Mouse (Mus musculus) liver, embryonic 16.5 days (tissue): ENCODE data around the gene Oxld1. TPM values are rescaled to one million over a fixed set of nuclear protein-coding genes. Genes with fewer than 3 reads are reported as not detected.
A peak's percentile ranks its signal among the peaks of the same experiment; 100 is the strongest.

Experiments used
- ATAC-seq: fragments of 200-750 bp; cut with Nextera tagmentation; 2 replicates; pipeline ENCODE4 v1.8.0; 2017; ENCODE audit warnings: low read depth, mild to moderate bottlenecking, moderate number of reproducible peaks, moderate library complexity
- H3K27ac ChIP-seq: fragments of 300-500 bp; sonication (generic); 2 replicates; pipeline ENCODE4 v1.5.1; 2014; ENCODE audit warnings: mild to moderate bottlenecking, low read length
- H3K27me3 ChIP-seq: fragments of 300-500 bp; sonication (generic); 2 replicates; pipeline ENCODE4 v1.6.1; 2014; ENCODE audit warnings: low read depth, low read length, mixed read lengths; ENCODE audit not compliant: control insufficient read depth, insufficient read depth
- H3K36me3 ChIP-seq: fragments of 300-500 bp; sonication (generic); 2 replicates; pipeline ENCODE4 v1.6.1; 2014; ENCODE audit warnings: mild to moderate bottlenecking; ENCODE audit not compliant: control insufficient read depth, insufficient read depth
- H3K4me1 ChIP-seq: fragments of 300-500 bp; sonication (generic); 2 replicates; pipeline ENCODE4 v1.6.1; 2014; ENCODE audit warnings: low read depth, low read length, mixed read lengths; ENCODE audit not compliant: control insufficient read depth
- H3K4me2 ChIP-seq: fragments of 300-500 bp; sonication (generic); 2 replicates; pipeline ENCODE4 v1.6.1; 2014; ENCODE audit warnings: low read depth, low read length, mixed read lengths
- H3K4me3 ChIP-seq: fragments of 300-500 bp; sonication (generic); 2 replicates; pipeline ENCODE4 v1.5.1; 2014; ENCODE audit warnings: low read depth, mild to moderate bottlenecking, low read length
- H3K9ac ChIP-seq: fragments of 300-500 bp; sonication (generic); 2 replicates; pipeline ENCODE4 v1.6.1; 2014; ENCODE audit warnings: low read depth, low read length
- H3K9me3 ChIP-seq: fragments of 300-500 bp; sonication (generic); replicated peaks from 2 replicates; pipeline ENCODE4 v1.6.1; 2016; ENCODE audit warnings: low read length; ENCODE audit not compliant: control insufficient read depth
- whole genome bisulfite sequencing: fragments of 180-500 bp; shearing (Covaris S2); extraction: QIAGEN DNeasy Blood & Tissue Kit; methylation state at CpG from one replicate; pipeline ENCODE4 v1.1.7; 2014; ENCODE audit not compliant: insufficient replicate concordance; 5-methylcytosine and 5-hydroxymethylcytosine counted together
- polyA plus RNA-seq: library from polyadenylated mRNA; unstranded; fragments of >200 nt; fragmentation: Nextera tagmentation; extraction: Ambion mirVana; gene quantifications from 2 replicates; pipeline ENCODE4 v1.2.1, GENCODE M21; 2015

The Oxld1 gene
- polyA plus RNA-seq, 1 experiment from 2014 or later, result 9.1 TPM

- no peaks in the 10 kb centered on the region for H3K36me3 ChIP-seq
- no peak for ATAC-seq
- no peak overlapping the region for H3K4me3 ChIP-seq
- no peak overlapping the region for H3K4me2 ChIP-seq
- H3K27ac ChIP-seq, result no peak overlapping the region
- WGBS, result 50% methylated on average over 6 of the region's 6 CpGs
- no peak overlapping the region for H3K9ac ChIP-seq
- no peaks in the 10 kb centered on the region for H3K4me1 ChIP-seq
- no peaks in the 10 kb centered on the region for H3K9me3 ChIP-seq
- H3K27me3 ChIP-seq, result no peaks in the 10 kb centered on the region
These were observed 13.8 kb downstream of the Oxld1 start for GRCm38 (mm10) chr11:120444106-120444505.

- Histone ChIP-seq H3K27me3 (no peaks in the 10 kb centered on the region), H3K36me3 (no peaks in the 10 kb centered on the region), H3K9me3 (no peaks in the 10 kb centered on the region), H3K4me3 (no peak overlapping the region), H3K9ac (no peak overlapping the region), H3K27ac (no peak overlapping the region), H3K4me1 (no peaks in the 10 kb centered on the region), H3K4me2 (no peak overlapping the region)
- ATAC-seq, result no peak
- 67% methylated on average over 3 of the region's 3 CpGs for WGBS
These were observed 15.0 kb downstream of the Oxld1 start for GRCm38 (mm10) chr11:120442765-120443280.

GRCm38 (mm10) chr11:120442344-120442743 lies 15.5 kb downstream of the Oxld1 start, which contains the start of gene Tspan10:
Gene Tspan10 (plus strand): TSS chr11:120442644.
- H3K4me2 ChIP-seq, result no peak within 1 kb of the TSS
- H3K27me3 ChIP-seq, result no peaks in the 10 kb centered on the region
- H3K36me3 ChIP-seq, result no peaks in the 10 kb centered on the region
- 84% methylated on average over 3 of the region's 3 CpGs for WGBS
- H3K27ac ChIP-seq, result no peak within 1 kb of the TSS
- H3K4me3 ChIP-seq, result no peak within 1 kb of the TSS
- H3K9me3 ChIP-seq, result no peaks in the 10 kb centered on the region
- ATAC-seq, result no peak
- H3K9ac ChIP-seq, result no peak within 1 kb of the TSS
- no peaks in the 10 kb centered on the region for H3K4me1 ChIP-seq

- WGBS, result 25% methylated on average over 12 of the region's 12 CpGs
- H3K9ac ChIP-seq, result peak overlapping the region; percentile 98
- ATAC-seq, result no peak
These were observed 19.9 kb downstream of the Oxld1 start for GRCm38 (mm10) chr11:120437857-120438385.

GRCm38 (mm10) chr11:120437152-120437856 lies 20.6 kb downstream of the Oxld1 start, which contains the start of gene Nploc4:
Gene Nploc4 (minus strand): TSS chr11:120437708.
- Histone ChIP-seq H3K4me1 (peaks cover 11% of the 10 kb centered on the region), H3K27ac (peak within 1 kb of the TSS; percentile 93), H3K27me3 (no peaks in the 10 kb centered on the region), H3K4me3 (peak within 1 kb of the TSS; percentile 91), H3K9ac (peak within 1 kb of the TSS; percentile 98), H3K36me3 (peaks cover 16% of the 10 kb centered on the region), H3K4me2 (peak within 1 kb of the TSS; percentile 78), H3K9me3 (no peaks in the 10 kb centered on the region)
- WGBS, result under 1% methylated on average over 71 of the region's 77 CpGs
- ATAC-seq, result peak; percentile 94

More at GRCm38 (mm10) chr11:120437857-120438385, 19.9 kb downstream of the Oxld1 start:
- Histone ChIP-seq H3K4me3 (peak overlapping the region; percentile 91), H3K27ac (peak overlapping the region; percentile 93), H3K9me3 (no peaks in the 10 kb centered on the region), H3K4me2 (peak overlapping the region; percentile 78), H3K4me1 (peaks cover 11% of the 10 kb centered on the region), H3K27me3 (no peaks in the 10 kb centered on the region), H3K36me3 (peaks cover 10% of the 10 kb centered on the region)

- Histone ChIP-seq H3K27me3 (no peaks in the 10 kb centered on the region), H3K4me1 (no peaks in the 10 kb centered on the region; the same call in 1 of the 2 replicates), H3K4me3 (no peak overlapping the region), H3K9ac (no peak overlapping the region), H3K9me3 (no peaks in the 10 kb centered on the region), H3K36me3 (peaks cover 58% of the 10 kb centered on the region), H3K4me2 (no peak overlapping the region), H3K27ac (no peak overlapping the region)
- no peak for ATAC-seq
- WGBS, result 77% methylated on average over 3 of the region's 3 CpGs
These were observed 31.1 kb downstream of the Oxld1 start for GRCm38 (mm10) chr11:120426727-120427126.

GRCm38 (mm10) chr11:120423569-120424295 lies 34.1 kb downstream of the Oxld1 start:
- 67% methylated on average over 9 of the region's 9 CpGs for WGBS
- peaks cover 73% of the 10 kb centered on the region for H3K36me3 ChIP-seq
- no peak overlapping the region for H3K4me3 ChIP-seq
- no peaks in the 10 kb centered on the region for H3K27me3 ChIP-seq
- no peak overlapping the region for H3K27ac ChIP-seq
- no peak overlapping the region for H3K9ac ChIP-seq
- H3K4me2 ChIP-seq, result no peak overlapping the region
- no peak for ATAC-seq
- no peaks in the 10 kb centered on the region; the same call in 1 of the 2 replicates for H3K4me1 ChIP-seq
- no peaks in the 10 kb centered on the region for H3K9me3 ChIP-seq

- Histone ChIP-seq H3K36me3 (peaks cover 70% of the 10 kb centered on the region), H3K9me3 (no peaks in the 10 kb centered on the region), H3K4me2 (no peak overlapping the region), H3K4me3 (no peak overlapping the region), H3K27me3 (no peaks in the 10 kb centered on the region), H3K9ac (no peak overlapping the region), H3K4me1 (no peaks in the 10 kb centered on the region; the same call in 1 of the 2 replicates), H3K27ac (no peak overlapping the region)
- no peak for ATAC-seq
- WGBS, result 74% methylated on average over 13 of the region's 13 CpGs
These were observed 35.0 kb downstream of the Oxld1 start for GRCm38 (mm10) chr11:120422651-120423568.
